Mouse (Mus musculus) G1E (cell line): ENCODE results near the gene Rnf115.

Source experiments
- CTCF ChIP-seq: IDR thresholded peaks from 2 replicates; pipeline ENCODE4 v1.5.1; 2012; ENCODE audit warnings: low read depth, low read length, inconsistent platforms, mixed read lengths
- GATA1 ChIP-seq: IDR thresholded peaks from 2 replicates; pipeline ENCODE4 v1.6.1; 2012; ENCODE audit warnings: borderline replicate concordance, low read length, inconsistent platforms, mixed read lengths
- GATA2 ChIP-seq: IDR thresholded peaks from 2 replicates; pipeline ENCODE4 v1.6.1; 2012; ENCODE audit warnings: low read depth, low read length, inconsistent platforms, borderline replicate concordance
- POLR2AphosphoS5 ChIP-seq: IDR thresholded peaks from 2 replicates; pipeline ENCODE4 v1.6.1; 2012; ENCODE audit warnings: low read depth, low read length, inconsistent platforms; ENCODE audit not compliant: insufficient replicate concordance
- TAL1 ChIP-seq: conservative IDR thresholded peaks from 2 replicates; pipeline ENCODE4 v1.6.1; 2012; ENCODE audit warnings: low read depth, low read length, inconsistent platforms, mixed read lengths

GRCm38 (mm10) chr3:96838996-96839645 lies 111.7 kb downstream of the Rnf115 start:
- TF ChIP-seq CTCF (no peak), GATA1 (no peak), TAL1 (no peak), GATA2 (no peak), POLR2AphosphoS5 (no peak)
